Mouse (Mus musculus): ENCODE data around the gene Calml4. TPM values are rescaled to one million over a fixed set of nuclear protein-coding genes. Genes with fewer than 3 reads are reported as not detected.

Calml4 gene
- total and polyA plus RNA-seq, 3 experiments = not detected

- H3K9me3 ChIP-seq (replicated peaks; ENCODE audit: low read length) = no peaks in the 10 kb centered on the region
- H3K9ac ChIP-seq (ENCODE audit: insufficient read depth, low read depth) = no peak overlapping the region
- H3K79me2 ChIP-seq (replicated peaks; ENCODE audit: control insufficient read depth, extremely low read depth, insufficient read depth, poor library complexity, severe bottlenecking) = no peaks in the 10 kb centered on the region
- peak; percentile 83 for DNase-seq (ENCODE audit: extremely low read depth)
- no peak overlapping the region for H3K4me2 ChIP-seq (ENCODE audit: insufficient read depth, low read depth, poor library complexity, severe bottlenecking)
- peaks cover 16 to 73% of the 10 kb centered on the region in 2 experiments for H3K36me3 ChIP-seq (replicated peaks in 1 of 2; ENCODE audit: control insufficient read depth in 1 of 2, insufficient read depth in 1 of 2, low read length in 1 of 2)
- TF ChIP-seq KAT2A (IDR thresholded peaks at IDR 0.05; ENCODE audit: insufficient replicate concordance, low read length) (no peak), E2F4 (IDR thresholded peaks at IDR 0.05; ENCODE audit: insufficient replicate concordance, low read depth, low read length) (no peak), TCF12 (IDR thresholded peaks at IDR 0.05; ENCODE audit: low read depth, low read length) (0 out of 2 replicates have a peak, but pooled peaks have one; percentile 29), CHD2 (IDR thresholded peaks at IDR 0.05; ENCODE audit: low read length) (no peak), MAFK (IDR thresholded peaks at IDR 0.05; ENCODE audit: insufficient replicate concordance, low read length) (no peak), MAX (IDR thresholded peaks at IDR 0.05; ENCODE audit: low read length) (peak; percentile 34; the same call in 1 of the 2 replicates), USF2 (conservative IDR thresholded peaks at IDR 0.05; ENCODE audit: low read depth, low read length) (no peak), SMC3 (IDR thresholded peaks at IDR 0.05; ENCODE audit: low read depth, low read length) (peak; percentile 94), JUN (IDR thresholded peaks at IDR 0.05; ENCODE audit: insufficient read depth, low read depth, low read length) (no peak), RCOR1 (conservative IDR thresholded peaks at IDR 0.05; ENCODE audit: low read depth, low read length) (0 out of 2 replicates have a peak, but pooled peaks have one; percentile 51), ELF1 (IDR thresholded peaks at IDR 0.05; ENCODE audit: low read depth, low read length) (peak; percentile 55; the same call in 1 of the 2 replicates), POLR2AphosphoS2 (IDR thresholded peaks at IDR 0.05; ENCODE audit: low read depth, low read length) (no peak), PAX5 (IDR thresholded peaks at IDR 0.05; ENCODE audit: low read length) (no peak), ZC3H11A (IDR thresholded peaks at IDR 0.05; ENCODE audit: low read depth, low read length) (no peak; the same call in 1 of the 2 replicates), MXI1 (IDR thresholded peaks at IDR 0.05; ENCODE audit: low read depth, low read length) (no peak), UBTF (IDR thresholded peaks at IDR 0.05; ENCODE audit: low read depth, low read length) (no peak), POLR2A (IDR thresholded peaks at IDR 0.05; ENCODE audit: low read depth, low read length) (no peak), MAZ (IDR thresholded peaks at IDR 0.05; ENCODE audit: low read depth, low read length) (peak; percentile 49; the same call in 1 of the 2 replicates), ZNF384 (IDR thresholded peaks at IDR 0.05; ENCODE audit: low read depth, low read length) (no peak), CTCF (conservative IDR thresholded peaks at IDR 0.05 in 1 of 2, IDR thresholded peaks at IDR 0.05 in 1 of 2; ENCODE audit: low read depth in 2 of 2, low read length in 2 of 2) (peak; percentile 96 to 100), JUND (conservative IDR thresholded peaks at IDR 0.05; ENCODE audit: low read depth, low read length) (no peak), NRF1 (IDR thresholded peaks at IDR 0.05; ENCODE audit: low read depth, low read length) (no peak), RAD21 (IDR thresholded peaks at IDR 0.05; ENCODE audit: low read depth, low read length) (peak; percentile 82), HCFC1 (IDR thresholded peaks at IDR 0.05; ENCODE audit: low read depth, low read length) (peak; percentile 25; the same call in 1 of the 2 replicates), GABPA (IDR thresholded peaks at IDR 0.05; ENCODE audit: insufficient replicate concordance, low read depth, low read length) (no peak), EP300 (IDR thresholded peaks at IDR 0.05; ENCODE audit: low read length) (no peak), TBP (conservative IDR thresholded peaks at IDR 0.05; ENCODE audit: low read depth, low read length) (no peak), MYC (IDR thresholded peaks at IDR 0.05; ENCODE audit: low read depth, low read length) (peak; percentile 22; the same call in 1 of the 2 replicates), SIN3A (IDR thresholded peaks at IDR 0.05; ENCODE audit: low read length) (peak; percentile 50; the same call in 1 of the 2 replicates), CHD1 (IDR thresholded peaks at IDR 0.05; ENCODE audit: low read depth, low read length) (no peak), USF1 (IDR thresholded peaks at IDR 0.05; ENCODE audit: low read depth, low read length) (no peak), ZMIZ1 (IDR thresholded peaks at IDR 0.05; ENCODE audit: low read depth, low read length) (no peak), ZKSCAN1 (IDR thresholded peaks at IDR 0.05; ENCODE audit: borderline replicate concordance, low read depth, low read length) (no peak), IRF4 (IDR thresholded peaks at IDR 0.05; ENCODE audit: low read depth, low read length) (no peak; the same call in 1 of the 2 replicates), BHLHE40 (IDR thresholded peaks at IDR 0.05; ENCODE audit: low read depth, low read length) (peak; percentile 21; the same call in 1 of the 2 replicates), MEF2A (IDR thresholded peaks at IDR 0.05; ENCODE audit: borderline replicate concordance, low read depth, low read length) (0 out of 2 replicates have a peak, but pooled peaks have one; percentile 46), NELFE (IDR thresholded peaks at IDR 0.05; ENCODE audit: low read depth, low read length) (peak; percentile 78; the same call in 1 of the 2 replicates), ETS1 (conservative IDR thresholded peaks at IDR 0.05; ENCODE audit: low read depth, low read length) (no peak; the same call in 1 of the 2 replicates)
- H3K27me3 ChIP-seq (replicated peaks) = no peaks in the 10 kb centered on the region
- no peak overlapping the region for H3K27ac ChIP-seq (ENCODE audit: insufficient read depth, low read depth)
- H3K4me1 ChIP-seq (ENCODE audit: control insufficient read depth in 1 of 2, insufficient read depth in 2 of 2) = peaks cover 8 to 57% of the 10 kb centered on the region in 2 experiments; a peak in 3 of 4 replicates
- dilution Hi-C loops (cut with MboI; ENCODE audit: extremely low pct_ligation_motif_present, extremely low pct_unique_long_range_greater_than_20kb, low sequenced_read_pairs) (no loop called here), in situ Hi-C loops (cut with MboI; ENCODE audit: low pct_ligation_motif_present, low pct_unique_long_range_greater_than_20kb, low sequenced_read_pairs) (loop anchor here (10.0 kb wide), 1 partner anchor 257 kb away; no protein-coding TSS in a partner anchor)
- no peak overlapping the region for H3K4me3 ChIP-seq (replicated peaks in 1 of 3; ENCODE audit: low read depth in 2 of 3, low read length in 2 of 3, poor library complexity in 1 of 3)
Measured at GRCm38 (mm10) chr9:62847694-62848093, 10.2 kb upstream of the Calml4 start.
